Mouse (Mus musculus): ENCODE data around the gene Prkar2b.

- no peak for TF ChIP-seq EP300 (IDR thresholded peaks at IDR 0.05; ENCODE audit: low read depth)
- TF ChIP-seq CTCF (IDR thresholded peaks at IDR 0.05; ENCODE audit: low read depth), result no peak
These were observed 2.0 kb downstream of the Prkar2b start for GRCm38 (mm10) chr12:32059135-32059534.
